Mouse (Mus musculus): Measurements from ENCODE around the gene Pld3. TPM values are rescaled to one million over a fixed set of nuclear protein-coding genes. Genes with fewer than 3 reads are reported as not detected.

The Pld3 gene
- polyA plus RNA-seq (2015; fragmentation: Nextera tagmentation; extraction: Ambion mirVana) = 62.5 and 65.9 TPM in 2 replicates

DNA sequence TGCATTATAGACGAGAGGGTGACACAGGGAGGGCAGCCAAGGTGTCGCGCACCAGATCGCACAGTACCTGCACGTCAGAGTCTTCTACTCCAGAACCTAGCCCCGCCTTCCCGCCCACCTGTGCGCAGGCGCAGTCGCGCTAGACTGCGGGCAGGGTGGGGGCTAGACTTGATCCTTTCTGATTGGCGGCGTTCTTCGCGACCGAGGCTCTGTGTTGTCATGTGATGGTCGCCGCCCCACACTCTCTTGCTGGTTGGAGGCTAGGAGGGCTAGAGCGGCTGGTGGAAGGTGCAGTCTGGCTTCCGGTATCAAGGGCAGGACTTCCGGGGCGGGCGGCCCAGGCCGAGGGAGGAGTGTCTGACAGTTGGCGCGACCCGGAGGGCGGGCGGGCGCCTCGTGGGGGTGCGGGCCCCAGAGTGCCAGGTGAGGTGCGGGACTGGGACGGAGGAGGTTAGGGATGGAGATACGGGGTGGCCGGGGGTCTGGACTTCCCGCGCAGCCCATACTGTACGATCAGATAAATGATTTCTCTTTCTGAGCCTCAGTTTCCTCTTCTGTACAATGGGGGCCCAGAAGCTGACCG lies at the start of gene Pld3, which contains the start of gene 2310022A10Rik:
Gene Pld3, minus strand, starts transcription at position 288 of the 583 bp plus-strand sequence.
Gene 2310022A10Rik, plus strand, starts transcription at position 303 of the 583 bp plus-strand sequence.
- Histone ChIP-seq H3K4me1 (peaks cover 20% of the 10 kb centered on the region), H3K27ac (replicated peaks) (peak within 1 kb of the TSS; percentile 48), H3K36me3 (peaks cover 21% of the 10 kb centered on the region), H3K4me3 (peak within 1 kb of the TSS; percentile 78), H3K9me3 (no peaks in the 10 kb centered on the region), H3K9ac (peak within 1 kb of the TSS; percentile 91), H3K4me2 (peak within 1 kb of the TSS; percentile 94), H3K27me3 (replicated peaks) (no peaks in the 10 kb centered on the region)
- ATAC-seq (ENCODE audit: extremely low read depth, insufficient number of reproducible peaks, low FRiP score, low TSS enrichment) = peak; percentile 95
- under 1% methylated on average over 41 of the region's 41 CpGs for WGBS

DNA sequence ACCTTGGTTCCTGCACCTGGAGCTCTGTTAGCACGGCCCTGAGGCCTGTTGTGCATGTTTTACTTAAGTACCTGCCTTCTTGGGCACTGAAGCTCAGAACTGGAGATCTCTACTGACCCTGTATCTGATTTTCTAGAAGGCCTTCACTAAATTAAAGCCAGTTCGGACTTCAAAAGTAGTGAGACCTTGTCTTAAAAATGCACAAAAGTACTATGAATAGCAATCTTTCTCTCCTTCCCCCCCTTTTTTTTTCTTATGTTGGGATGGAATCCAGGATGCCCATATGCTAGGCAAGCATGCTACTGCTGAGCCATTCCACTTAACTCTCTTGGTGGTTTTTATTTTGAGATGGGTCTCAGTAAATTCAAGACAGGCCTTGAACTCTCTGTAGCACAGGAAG lies 49.1 kb upstream of the Pld3 start:
- peaks cover 99% of the 10 kb centered on the region for H3K4me1 ChIP-seq
- peak overlapping the region; percentile 42; the same call in 1 of the 2 replicates for H3K9ac ChIP-seq
- WGBS = 72% methylated on average over 2 of the region's 2 CpGs

DNA sequence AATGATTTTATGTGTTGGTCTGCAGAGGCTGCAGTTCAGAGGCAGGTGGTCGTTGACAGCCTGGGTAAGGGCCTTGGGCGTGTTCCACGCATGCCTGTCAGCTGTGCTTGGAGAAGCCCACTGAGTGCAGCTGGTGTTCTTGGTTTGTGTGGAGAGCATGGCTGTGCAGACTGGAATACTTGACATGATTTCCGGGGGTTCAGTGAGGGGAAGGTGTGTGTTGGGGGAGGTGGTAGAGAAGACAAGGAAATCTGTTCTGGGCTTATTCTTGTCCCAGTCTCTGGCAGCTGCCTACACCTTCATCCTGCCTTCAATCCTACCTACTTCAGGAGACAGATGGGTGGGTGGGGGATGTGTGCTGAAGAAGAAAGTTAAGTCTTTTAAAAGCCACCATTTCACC lies 48.6 kb upstream of the Pld3 start:
- no peaks in the 10 kb centered on the region for H3K27me3 ChIP-seq (replicated peaks)
- H3K4me2 ChIP-seq = no peak overlapping the region
- peaks cover 99% of the 10 kb centered on the region for H3K4me1 ChIP-seq
- WGBS = 68% methylated on average over 4 of the region's 4 CpGs
- no peak for ATAC-seq (ENCODE audit: extremely low read depth, insufficient number of reproducible peaks, low FRiP score, low TSS enrichment)
- no peaks in the 10 kb centered on the region for H3K9me3 ChIP-seq
- peak overlapping the region; percentile 42; the same call in 1 of the 2 replicates for H3K9ac ChIP-seq
- H3K36me3 ChIP-seq = no peaks in the 10 kb centered on the region
- H3K4me3 ChIP-seq = no peak overlapping the region
- H3K27ac ChIP-seq (replicated peaks) = no peak overlapping the region

More for the DNA sequence above, 49.1 kb upstream of the Pld3 start:
- Histone ChIP-seq H3K4me3 (no peak overlapping the region), H3K27ac (replicated peaks) (no peak overlapping the region), H3K9me3 (no peaks in the 10 kb centered on the region), H3K36me3 (no peaks in the 10 kb centered on the region), H3K4me2 (no peak overlapping the region), H3K27me3 (replicated peaks) (no peaks in the 10 kb centered on the region)
- no peak for ATAC-seq (ENCODE audit: extremely low read depth, insufficient number of reproducible peaks, low FRiP score, low TSS enrichment)

DNA sequence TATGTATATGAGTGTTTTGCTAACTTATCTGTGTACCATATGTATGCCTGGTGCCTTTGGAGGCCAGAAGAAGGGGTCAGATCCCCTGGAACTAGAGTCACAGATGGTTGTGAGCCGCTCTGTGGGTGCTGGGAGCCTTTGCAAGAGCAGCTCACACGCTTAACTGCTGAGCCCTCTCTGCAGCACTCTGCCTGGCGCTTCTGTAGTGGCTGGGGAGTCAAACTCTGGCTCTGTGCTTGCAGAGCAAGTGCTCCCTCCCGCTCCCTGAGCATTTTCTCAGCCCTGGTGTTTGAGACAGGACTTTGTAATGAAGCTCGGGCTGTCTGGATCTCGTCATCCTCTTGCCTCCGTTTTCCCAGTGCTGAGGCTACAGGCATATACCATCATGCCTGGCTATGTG lies 45.0 kb upstream of the Pld3 start:
- no peak overlapping the region for H3K4me3 ChIP-seq
- no peaks in the 10 kb centered on the region for H3K27me3 ChIP-seq (replicated peaks)
- 0 out of 2 replicates have a peak, but pooled peaks cover 10% of the 10 kb centered on the region for H3K36me3 ChIP-seq
- H3K9ac ChIP-seq = peak overlapping the region; percentile 11
- ATAC-seq (ENCODE audit: extremely low read depth, insufficient number of reproducible peaks, low FRiP score, low TSS enrichment) = no peak
- H3K4me2 ChIP-seq = no peak overlapping the region
- no peaks in the 10 kb centered on the region for H3K9me3 ChIP-seq
- H3K4me1 ChIP-seq = peaks cover 97% of the 10 kb centered on the region
- 61% methylated on average over 7 of the region's 7 CpGs for WGBS
- peak overlapping the region; percentile 86; the same call in 1 of the 2 replicates for H3K27ac ChIP-seq (replicated peaks)

DNA sequence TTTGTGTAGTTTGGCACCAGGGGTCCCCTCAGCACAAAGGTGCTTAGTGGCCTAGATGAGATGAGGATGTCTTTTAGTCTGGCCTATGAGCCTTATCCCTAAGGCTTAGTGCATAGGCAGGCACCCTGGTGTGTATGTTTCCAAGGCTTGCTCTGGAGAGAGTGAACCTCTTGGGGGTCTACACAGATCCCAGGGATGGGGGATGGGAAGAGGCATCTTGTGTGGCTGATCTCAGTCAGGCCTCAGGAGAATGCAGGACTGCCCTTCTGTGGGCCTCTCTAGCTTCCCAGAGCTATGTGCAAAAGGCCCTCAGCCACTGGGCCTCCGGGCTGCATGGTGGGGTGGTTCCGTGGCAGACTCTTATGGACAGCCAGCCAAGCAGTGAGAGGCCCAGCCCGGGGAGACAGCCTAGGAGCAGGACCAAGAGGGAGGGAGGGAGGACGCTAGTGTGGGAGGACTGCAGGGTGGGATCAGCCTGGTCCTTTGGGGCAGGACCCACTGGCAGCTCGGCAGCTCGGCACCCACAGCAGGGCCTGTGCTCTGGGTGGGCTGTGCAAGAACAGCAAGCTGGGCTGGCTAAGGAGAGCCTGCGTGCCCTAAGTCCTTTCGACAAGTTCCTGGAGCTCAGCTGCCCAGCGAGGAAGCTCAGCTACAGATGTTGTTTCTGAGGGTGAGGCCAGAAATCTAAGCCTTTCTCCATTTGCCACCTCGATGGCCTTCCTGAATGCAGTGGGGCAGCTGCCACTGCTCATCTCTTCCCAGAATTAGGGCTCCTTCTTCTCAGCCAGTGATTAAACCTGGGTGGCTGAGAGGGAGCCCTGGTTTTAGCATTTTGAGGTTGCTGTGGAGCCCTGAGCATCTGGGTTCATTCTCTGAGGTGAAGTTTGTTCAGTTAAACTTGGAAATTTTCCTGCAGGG lies 43.8 kb upstream of the Pld3 start:
- ATAC-seq (ENCODE audit: extremely low read depth, insufficient number of reproducible peaks, low FRiP score, low TSS enrichment) = no peak
- Histone ChIP-seq H3K27ac (replicated peaks) (peak overlapping the region; percentile 86), H3K27me3 (replicated peaks) (no peaks in the 10 kb centered on the region), H3K9ac (peak overlapping the region; percentile 72), H3K4me1 (peaks cover 91% of the 10 kb centered on the region), H3K9me3 (no peaks in the 10 kb centered on the region), H3K36me3 (0 out of 2 replicates have a peak, but pooled peaks cover 10% of the 10 kb centered on the region), H3K4me2 (peak overlapping the region; percentile 51), H3K4me3 (peak overlapping the region; percentile 15; the same call in 1 of the 2 replicates)
- 30% methylated on average over 10 of the region's 10 CpGs for WGBS

DNA sequence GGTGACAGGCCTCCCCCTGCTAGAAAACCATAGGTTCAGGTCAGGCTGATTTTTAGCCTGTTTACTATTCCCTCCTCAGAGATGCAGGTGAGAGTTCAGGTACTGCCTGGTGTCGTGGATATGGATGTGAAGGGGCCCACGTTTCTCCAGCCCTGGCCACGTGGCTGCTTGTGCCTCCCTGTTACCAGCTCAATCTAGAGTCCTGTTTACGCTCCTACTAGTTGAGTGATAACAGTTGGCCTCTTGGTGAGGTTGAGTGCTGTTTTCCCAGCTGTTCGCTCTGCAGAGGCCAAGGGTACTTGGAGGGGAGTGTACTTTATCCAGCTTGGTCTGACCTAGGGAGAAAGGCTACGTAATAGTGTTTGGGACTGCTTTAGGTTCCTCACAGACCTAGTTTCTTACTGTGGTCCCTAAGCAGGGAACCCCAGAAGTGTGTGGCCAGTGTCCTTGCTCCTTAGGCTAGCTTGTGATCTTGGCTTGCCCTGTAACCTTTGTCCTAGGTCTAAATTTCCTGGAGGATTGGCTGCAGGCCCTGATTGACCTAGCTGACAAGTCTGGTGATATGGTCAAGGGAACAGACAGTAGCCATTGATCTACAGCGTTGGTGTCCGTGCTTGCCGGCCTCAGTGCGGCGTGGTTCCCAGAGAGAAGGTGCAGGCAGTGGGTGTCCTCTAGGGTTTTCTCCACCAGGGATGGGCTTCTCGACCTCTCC lies 40.1 kb upstream of the Pld3 start:
- no peak for ATAC-seq (ENCODE audit: extremely low read depth, insufficient number of reproducible peaks, low FRiP score, low TSS enrichment)
- H3K4me2 ChIP-seq = peak overlapping the region; percentile 86
- no peaks in the 10 kb centered on the region for H3K27me3 ChIP-seq (replicated peaks)
- peak overlapping the region; percentile 99 for H3K27ac ChIP-seq (replicated peaks)
- WGBS = 36% methylated on average over 12 of the region's 12 CpGs
- H3K9me3 ChIP-seq = no peaks in the 10 kb centered on the region
- 0 out of 2 replicates have a peak, but pooled peaks cover 10% of the 10 kb centered on the region for H3K36me3 ChIP-seq
- H3K4me3 ChIP-seq = peak overlapping the region; percentile 83
- peak overlapping the region; percentile 97 for H3K9ac ChIP-seq
- peaks cover 54% of the 10 kb centered on the region for H3K4me1 ChIP-seq

DNA sequence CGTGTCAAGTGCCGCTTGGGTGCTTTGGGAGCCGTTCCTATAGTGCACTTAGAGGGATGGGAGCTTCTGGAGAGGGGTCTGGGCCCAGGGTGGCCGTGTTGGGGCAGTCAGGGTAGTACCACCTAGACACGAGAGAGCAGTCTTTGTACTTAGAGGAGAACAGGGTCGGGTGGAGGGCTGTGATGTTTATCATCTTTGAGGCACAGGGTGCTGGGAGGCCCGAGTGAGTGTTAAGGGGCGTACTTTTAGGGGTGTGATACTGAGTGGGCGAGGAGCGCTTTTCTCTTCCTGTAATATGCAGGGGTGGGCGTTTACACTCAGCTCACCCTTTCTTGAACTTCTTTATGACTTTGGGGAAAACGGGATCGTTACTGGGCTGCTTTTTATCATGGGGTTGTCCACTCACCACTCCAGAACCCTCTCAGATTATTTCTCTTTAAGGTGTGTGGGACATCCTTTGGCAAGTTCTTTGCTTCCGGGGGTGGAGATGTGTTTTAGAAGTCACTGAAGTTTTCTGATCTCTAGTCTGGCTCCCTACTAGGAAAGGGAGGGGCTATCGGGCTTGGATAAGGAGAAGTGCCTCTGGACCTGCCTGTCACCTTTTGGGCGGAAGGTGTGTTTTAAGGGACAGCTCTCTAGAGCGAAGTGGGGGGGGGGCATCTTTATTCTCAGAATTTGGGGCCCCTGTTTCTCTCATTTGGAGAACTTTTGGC lies 39.4 kb upstream of the Pld3 start:
- Histone ChIP-seq H3K4me2 (peak overlapping the region; percentile 86), H3K4me1 (peaks cover 47% of the 10 kb centered on the region), H3K9ac (peak overlapping the region; percentile 97), H3K4me3 (peak overlapping the region; percentile 83), H3K36me3 (0 out of 2 replicates have a peak, but pooled peaks cover 10% of the 10 kb centered on the region), H3K9me3 (no peaks in the 10 kb centered on the region), H3K27me3 (replicated peaks) (no peaks in the 10 kb centered on the region), H3K27ac (replicated peaks) (peak overlapping the region; percentile 99)
- peak; percentile 38 for ATAC-seq (ENCODE audit: extremely low read depth, insufficient number of reproducible peaks, low FRiP score, low TSS enrichment)
- WGBS = under 1% methylated on average over 17 of the region's 17 CpGs

DNA sequence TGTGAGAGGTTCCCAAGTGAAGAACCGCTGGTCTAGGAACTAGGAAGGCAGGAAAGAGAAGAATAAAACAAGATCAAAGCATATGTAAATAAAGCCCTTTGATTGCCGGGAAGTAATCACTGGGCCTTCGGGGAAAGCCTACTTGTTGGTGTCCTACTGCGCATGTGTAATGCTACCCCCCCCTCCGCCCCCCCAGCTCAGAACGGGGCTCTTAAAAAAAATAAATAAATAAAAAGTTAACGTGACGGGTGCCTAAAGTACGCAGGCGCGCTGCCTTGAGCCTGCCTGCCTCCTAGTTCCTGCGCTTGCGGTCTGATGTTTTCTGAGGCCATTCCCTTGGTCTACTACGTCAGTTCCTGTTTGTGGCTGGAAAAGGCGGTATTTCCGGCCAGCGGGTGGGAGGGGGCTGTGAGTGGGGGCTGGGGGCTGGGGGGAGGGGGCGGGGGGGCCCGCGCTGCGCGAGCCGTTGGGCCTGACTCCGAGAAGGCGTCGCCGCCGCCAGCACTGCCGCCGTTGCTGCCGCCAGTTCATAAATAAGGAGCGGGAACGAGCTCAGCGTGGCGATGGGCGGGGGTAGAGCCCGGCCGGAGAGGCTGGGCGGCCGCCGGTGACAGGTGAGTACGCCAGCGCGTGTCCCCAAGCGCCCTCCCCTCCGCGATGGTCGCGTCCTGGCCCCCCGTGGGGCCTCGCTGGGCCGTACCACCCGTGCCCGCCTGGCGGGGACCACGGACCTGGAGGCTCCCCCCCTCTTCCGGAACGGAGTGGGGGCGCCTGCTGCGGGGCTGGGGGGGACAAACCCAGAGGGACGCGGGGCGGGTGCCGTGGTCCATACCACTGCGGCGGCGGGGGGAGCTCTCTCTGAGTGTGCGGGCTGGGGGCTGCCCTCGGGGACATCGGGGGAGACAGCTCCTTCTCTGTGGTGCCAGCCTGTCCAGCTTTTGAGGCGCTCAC lies 38.5 kb upstream of the Pld3 start, which contains the start of gene Akt2:
Gene Akt2, plus strand, starts transcription at position 287 of the 951 bp plus-strand sequence.
- H3K27ac ChIP-seq (replicated peaks) = peak within 1 kb of the TSS; percentile 99
- peak; percentile 88 for ATAC-seq (ENCODE audit: extremely low read depth, insufficient number of reproducible peaks, low FRiP score, low TSS enrichment)
- WGBS = under 1% methylated on average over 34 of the region's 71 CpGs
- H3K27me3 ChIP-seq (replicated peaks) = no peaks in the 10 kb centered on the region
- peak within 1 kb of the TSS; percentile 97 for H3K9ac ChIP-seq
- peaks cover 39% of the 10 kb centered on the region for H3K4me1 ChIP-seq
- H3K9me3 ChIP-seq = no peaks in the 10 kb centered on the region
- H3K4me3 ChIP-seq = peak within 1 kb of the TSS; percentile 83
- H3K36me3 ChIP-seq = 0 out of 2 replicates have a peak, but pooled peaks cover 10% of the 10 kb centered on the region
- H3K4me2 ChIP-seq = peak within 1 kb of the TSS; percentile 86

DNA sequence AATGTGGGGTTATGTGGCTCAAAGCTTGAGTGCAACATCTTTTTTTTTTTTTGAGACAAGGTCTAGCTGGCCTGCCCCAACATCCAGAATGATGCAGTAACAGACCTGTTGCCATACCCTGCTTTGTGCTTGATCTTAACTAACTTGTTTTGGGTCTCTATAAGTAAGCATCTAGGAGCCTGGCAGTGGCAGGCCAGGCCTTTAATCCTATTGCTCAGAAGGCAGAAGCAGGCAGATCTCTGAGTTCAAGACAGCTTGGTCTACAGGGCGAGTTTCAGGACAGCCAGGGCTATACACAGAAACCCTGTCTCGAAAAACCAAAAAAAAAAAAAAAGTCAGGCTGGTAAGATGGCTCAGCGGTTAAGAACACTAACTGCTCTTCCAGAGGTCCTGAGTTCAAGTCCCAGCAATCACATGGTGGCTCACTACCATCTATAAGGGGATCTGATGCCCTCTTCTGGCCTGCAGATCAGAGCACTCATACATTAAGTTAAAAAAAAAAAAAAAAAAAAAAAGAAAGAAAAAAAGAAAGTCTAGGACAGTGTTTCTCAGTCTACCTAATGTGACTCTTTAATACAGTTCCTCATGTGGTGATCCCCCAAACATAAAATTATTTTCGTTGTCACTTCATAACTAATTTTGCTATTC lies 37.7 kb upstream of the Pld3 start:
- Histone ChIP-seq H3K9me3 (no peaks in the 10 kb centered on the region), H3K27me3 (replicated peaks) (no peaks in the 10 kb centered on the region), H3K27ac (replicated peaks) (peak overlapping the region; percentile 99), H3K4me2 (peak overlapping the region; percentile 86), H3K36me3 (0 out of 2 replicates have a peak, but pooled peaks cover 7% of the 10 kb centered on the region), H3K4me1 (peaks cover 30% of the 10 kb centered on the region), H3K4me3 (peak overlapping the region; percentile 83), H3K9ac (peak overlapping the region; percentile 97)
- no peak for ATAC-seq (ENCODE audit: extremely low read depth, insufficient number of reproducible peaks, low FRiP score, low TSS enrichment)
- 66% methylated on average over 4 of the region's 4 CpGs for WGBS
